Mouse (Mus musculus) kidney, embryonic 15.5 days (tissue): Measurements from ENCODE around the gene Fcho1. TPM values are rescaled to one million over a fixed set of nuclear protein-coding genes. Genes with fewer than 3 reads are reported as not detected.
A peak's percentile ranks its signal among the peaks of the same experiment; 100 is the strongest.

Experiments
- ATAC-seq: fragments of 200-750 bp; cut with Nextera tagmentation; replicated peaks from 2 replicates; pipeline ENCODE4 v1.8.0; 2017; ENCODE audit warnings: moderate TSS enrichment; ENCODE audit not compliant: low FRiP score
- H3K27ac ChIP-seq: fragments of 300-500 bp; sonication (generic); 2 replicates; pipeline ENCODE4 v1.5.1; 2015; ENCODE audit warnings: mild to moderate bottlenecking, inconsistent platforms
- H3K27me3 ChIP-seq: fragments of 300-500 bp; sonication (generic); 2 replicates; pipeline ENCODE4 v1.6.1; 2015; ENCODE audit warnings: inconsistent platforms
- H3K36me3 ChIP-seq: fragments of 300-500 bp; sonication (generic); 2 replicates; pipeline ENCODE4 v1.6.1; 2015; ENCODE audit warnings: inconsistent platforms
- H3K4me1 ChIP-seq: fragments of 300-500 bp; sonication (generic); 2 replicates; pipeline ENCODE4 v1.6.1; 2015; ENCODE audit warnings: inconsistent platforms
- H3K4me2 ChIP-seq: fragments of 300-500 bp; sonication (generic); 2 replicates; pipeline ENCODE4 v1.6.1; 2015; ENCODE audit warnings: moderate library complexity, mild to moderate bottlenecking, inconsistent platforms
- H3K4me3 ChIP-seq: fragments of 300-500 bp; sonication (generic); replicated peaks from 2 replicates; pipeline ENCODE4 v1.5.1; 2015; ENCODE audit warnings: mild to moderate bottlenecking, inconsistent platforms
- H3K9ac ChIP-seq: fragments of 300-500 bp; sonication (generic); 2 replicates; pipeline ENCODE4 v1.6.1; 2015; ENCODE audit warnings: mild to moderate bottlenecking, inconsistent platforms
- H3K9me3 ChIP-seq: fragments of 300-500 bp; sonication (generic); replicated peaks from 2 replicates; pipeline ENCODE4 v1.6.1; 2016; ENCODE audit warnings: inconsistent platforms
- WGBS: fragments of 180-500 bp; shearing (Covaris S2); methylation state at CpG from one replicate; pipeline ENCODE4 v1.1.7; 2015; ENCODE audit warnings: mixed read lengths; 5-methylcytosine and 5-hydroxymethylcytosine counted together
- polyA plus RNA-seq: library from polyadenylated mRNA; unstranded; fragments of >200 nt; fragmentation: Nextera tagmentation; extraction: Ambion mirVana; gene quantifications from 2 replicates; pipeline ENCODE4 v1.2.1, GENCODE M21; 2015

Gene Fcho1
- polyA plus RNA-seq, 1 experiment from 2014 or later, result 6.5 TPM

GRCm38 (mm10) chr8:71679116-71679515, 46.4 kb downstream of the Fcho1 start:
- no peak for ATAC-seq
- 23% methylated on average over 16 of the region's 16 CpGs for WGBS

GRCm38 (mm10) chr8:71678216-71678615, 47.3 kb downstream of the Fcho1 start:
- Histone ChIP-seq H3K36me3 (no peaks in the 10 kb centered on the region), H3K9me3 (no peaks in the 10 kb centered on the region), H3K9ac (no peak overlapping the region), H3K27me3 (peaks cover 80% of the 10 kb centered on the region), H3K4me1 (peaks cover 45% of the 10 kb centered on the region), H3K4me3 (no peak overlapping the region), H3K27ac (no peak overlapping the region), H3K4me2 (no peak overlapping the region)
- no peak for ATAC-seq
- WGBS, result 56% methylated on average over 4 of the region's 4 CpGs

More at GRCm38 (mm10) chr8:71679116-71679515, 46.4 kb downstream of the Fcho1 start:
- H3K4me3 ChIP-seq, result peak overlapping the region; percentile 33
- H3K9ac ChIP-seq, result no peak overlapping the region; the same call in 1 of the 2 replicates
- peak overlapping the region; percentile 59 for H3K4me2 ChIP-seq
- peaks cover 89% of the 10 kb centered on the region for H3K27me3 ChIP-seq
- no peaks in the 10 kb centered on the region for H3K36me3 ChIP-seq
- no peak overlapping the region for H3K27ac ChIP-seq
- no peaks in the 10 kb centered on the region for H3K9me3 ChIP-seq
- H3K4me1 ChIP-seq, result peaks cover 45% of the 10 kb centered on the region

GRCm38 (mm10) chr8:71677555-71677954, 48.0 kb downstream of the Fcho1 start:
- Histone ChIP-seq H3K9ac (no peak overlapping the region), H3K27me3 (peaks cover 77% of the 10 kb centered on the region), H3K36me3 (no peaks in the 10 kb centered on the region), H3K4me2 (0 out of 2 replicates have a peak overlapping the region, but pooled peaks have one; percentile 94), H3K4me1 (peaks cover 45% of the 10 kb centered on the region), H3K27ac (0 out of 2 replicates have a peak overlapping the region, but pooled peaks have one; percentile 46), H3K4me3 (no peak overlapping the region), H3K9me3 (no peaks in the 10 kb centered on the region)
- no peak for ATAC-seq

- WGBS, result 61% methylated on average over 9 of the region's 9 CpGs
- ATAC-seq, result no peak
- H3K27ac ChIP-seq, result peak overlapping the region; percentile 62; the same call in 1 of the 2 replicates
Measured at GRCm38 (mm10) chr8:71676803-71677202, 48.7 kb downstream of the Fcho1 start.

GRCm38 (mm10) chr8:71676020-71676741, 49.3 kb downstream of the Fcho1 start, which contains the start of gene Jak3:
Gene Jak3 (plus strand): TSS chr8:71676296.
- WGBS, result 3% methylated on average over 40 of the region's 40 CpGs
- Histone ChIP-seq H3K36me3 (no peaks in the 10 kb centered on the region), H3K9me3 (no peaks in the 10 kb centered on the region), H3K9ac (peak within 1 kb of the TSS; percentile 62), H3K4me1 (peaks cover 46% of the 10 kb centered on the region), H3K27ac (peak within 1 kb of the TSS; percentile 62), H3K4me3 (peak within 1 kb of the TSS; percentile 70), H3K27me3 (peaks cover 68% of the 10 kb centered on the region), H3K4me2 (peak within 1 kb of the TSS; percentile 94)
- ATAC-seq, result peak; percentile 34; the same call in 1 of the 2 replicates

More at GRCm38 (mm10) chr8:71676803-71677202, 48.7 kb downstream of the Fcho1 start:
- Histone ChIP-seq H3K9me3 (no peaks in the 10 kb centered on the region), H3K4me1 (peaks cover 46% of the 10 kb centered on the region), H3K9ac (peak overlapping the region; percentile 62), H3K4me2 (peak overlapping the region; percentile 94), H3K27me3 (peaks cover 72% of the 10 kb centered on the region), H3K4me3 (peak overlapping the region; percentile 70), H3K36me3 (no peaks in the 10 kb centered on the region)

GRCm38 (mm10) chr8:71675456-71676019, 50.0 kb downstream of the Fcho1 start:
- Histone ChIP-seq H3K9me3 (no peaks in the 10 kb centered on the region), H3K27ac (peak overlapping the region; percentile 62), H3K4me2 (peak overlapping the region; percentile 94), H3K4me3 (peak overlapping the region; percentile 70), H3K27me3 (peaks cover 68% of the 10 kb centered on the region), H3K36me3 (no peaks in the 10 kb centered on the region), H3K4me1 (peaks cover 47% of the 10 kb centered on the region), H3K9ac (peak overlapping the region; percentile 62; the same call in 1 of the 2 replicates)
- ATAC-seq, result no peak
- 34% methylated on average over 9 of the region's 9 CpGs for WGBS

GRCm38 (mm10) chr8:71674071-71674470, 51.4 kb downstream of the Fcho1 start:
- no peak for ATAC-seq

GRCm38 (mm10) chr8:71672168-71672735, 53.3 kb downstream of the Fcho1 start:
- H3K4me3 ChIP-seq, result peak overlapping the region; percentile 46

More at GRCm38 (mm10) chr8:71674071-71674470, 51.4 kb downstream of the Fcho1 start:
- no peak overlapping the region for H3K9ac ChIP-seq
- H3K27ac ChIP-seq, result no peak overlapping the region
- no peaks in the 10 kb centered on the region for H3K9me3 ChIP-seq
- H3K4me2 ChIP-seq, result no peak overlapping the region
- no peaks in the 10 kb centered on the region for H3K36me3 ChIP-seq
- peaks cover 38% of the 10 kb centered on the region for H3K4me1 ChIP-seq
- WGBS, result 63% methylated on average over 2 of the region's 2 CpGs
- H3K4me3 ChIP-seq, result no peak overlapping the region
- peaks cover 67% of the 10 kb centered on the region for H3K27me3 ChIP-seq

GRCm38 (mm10) chr8:71671549-71671965, 54.0 kb downstream of the Fcho1 start, which contains the start of gene Unc13a:
Gene Unc13a (minus strand): TSS chr8:71671757.
- Histone ChIP-seq H3K27ac (no peak within 1 kb of the TSS), H3K4me3 (peak within 1 kb of the TSS; percentile 46), H3K4me1 (peaks cover 48% of the 10 kb centered on the region), H3K9ac (0 out of 2 replicates have a peak within 1 kb of the TSS, but pooled peaks have one; percentile 10), H3K36me3 (no peaks in the 10 kb centered on the region), H3K9me3 (no peaks in the 10 kb centered on the region), H3K27me3 (peaks cover 64% of the 10 kb centered on the region), H3K4me2 (peak within 1 kb of the TSS; percentile 90)
- peak; percentile 72 for ATAC-seq
- under 1% methylated on average over 42 of the region's 42 CpGs for WGBS

More at GRCm38 (mm10) chr8:71672168-71672735, 53.3 kb downstream of the Fcho1 start:
- H3K27ac ChIP-seq, result no peak overlapping the region
- H3K9ac ChIP-seq, result no peak overlapping the region
- H3K27me3 ChIP-seq, result peaks cover 63% of the 10 kb centered on the region
- 54% methylated on average over 6 of the region's 6 CpGs for WGBS
- H3K9me3 ChIP-seq, result no peaks in the 10 kb centered on the region
- peaks cover 52% of the 10 kb centered on the region for H3K4me1 ChIP-seq
- H3K4me2 ChIP-seq, result peak overlapping the region; percentile 90
- no peaks in the 10 kb centered on the region for H3K36me3 ChIP-seq
- ATAC-seq, result no peak

GRCm38 (mm10) chr8:71670621-71671548, 54.6 kb downstream of the Fcho1 start:
- peaks cover 66% of the 10 kb centered on the region for H3K27me3 ChIP-seq
- under 1% methylated on average over 61 of the region's 64 CpGs for WGBS
- H3K36me3 ChIP-seq, result no peaks in the 10 kb centered on the region
- H3K4me1 ChIP-seq, result peaks cover 47% of the 10 kb centered on the region
- peak; percentile 45 for ATAC-seq
- H3K9me3 ChIP-seq, result no peaks in the 10 kb centered on the region
- peak overlapping the region; percentile 90 for H3K4me2 ChIP-seq
- peak overlapping the region; percentile 46 for H3K4me3 ChIP-seq
- no peak overlapping the region for H3K27ac ChIP-seq
- 0 out of 2 replicates have a peak overlapping the region, but pooled peaks have one; percentile 10 for H3K9ac ChIP-seq

- Histone ChIP-seq H3K27ac (no peak overlapping the region), H3K9ac (0 out of 2 replicates have a peak overlapping the region, but pooled peaks have one; percentile 10), H3K36me3 (no peaks in the 10 kb centered on the region), H3K9me3 (no peaks in the 10 kb centered on the region), H3K4me3 (peak overlapping the region; percentile 46), H3K4me1 (peaks cover 50% of the 10 kb centered on the region), H3K4me2 (peak overlapping the region; percentile 90), H3K27me3 (peaks cover 60% of the 10 kb centered on the region)
- WGBS, result 6% methylated on average over 12 of the region's 12 CpGs
- ATAC-seq, result no peak
Measured at GRCm38 (mm10) chr8:71670198-71670597, 55.3 kb downstream of the Fcho1 start.
